Mouse (Mus musculus) spleen, embryonic (tissue): ENCODE data around the gene Nr1d1.

Source experiments
- CTCF ChIA-PET: fragments of 350-600 bp; sonication (Branson Sonifier 250); formaldehyde crosslinking; loops from one replicate; lab custom pipeline; 2022; lab: Charles Lee

Nr1d1 gene

DNA sequence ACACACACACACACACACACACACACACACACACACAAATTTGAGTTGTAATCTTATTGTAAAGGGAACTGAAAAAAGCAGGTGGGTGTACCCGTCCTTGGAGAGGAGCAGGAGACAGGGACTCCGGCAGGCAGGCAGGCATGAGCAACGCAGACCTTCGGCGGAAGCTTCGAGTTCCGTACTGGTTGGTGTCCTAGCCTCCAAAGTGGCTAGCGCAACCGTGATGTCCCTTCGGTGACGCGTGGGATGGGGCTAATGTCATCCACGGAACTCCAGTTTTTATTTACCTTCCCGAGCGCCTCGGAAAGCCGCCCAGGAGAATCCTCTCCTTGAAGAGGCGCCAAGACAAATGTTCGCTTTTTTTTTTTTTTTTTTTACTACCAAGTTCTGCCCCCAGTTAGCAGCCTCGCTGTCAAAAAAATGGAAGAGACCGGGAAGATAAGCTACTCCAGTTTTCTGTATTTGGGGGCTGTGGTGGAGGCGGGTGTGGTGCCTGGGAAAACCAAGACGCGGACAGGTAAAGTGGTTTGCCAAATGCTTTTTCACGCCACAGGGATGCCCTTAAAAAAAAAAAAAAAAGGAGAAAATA is 14.2 kb upstream of the Nr1d1 start:
- CTCF ChIA-PET: interaction anchor here (0.6 to 1.4 kb wide), 7 partner anchors 15 to 179 kb away, joined by 3 to 10 read pairs (median 7); no protein-coding TSS in a partner anchor

DNA sequence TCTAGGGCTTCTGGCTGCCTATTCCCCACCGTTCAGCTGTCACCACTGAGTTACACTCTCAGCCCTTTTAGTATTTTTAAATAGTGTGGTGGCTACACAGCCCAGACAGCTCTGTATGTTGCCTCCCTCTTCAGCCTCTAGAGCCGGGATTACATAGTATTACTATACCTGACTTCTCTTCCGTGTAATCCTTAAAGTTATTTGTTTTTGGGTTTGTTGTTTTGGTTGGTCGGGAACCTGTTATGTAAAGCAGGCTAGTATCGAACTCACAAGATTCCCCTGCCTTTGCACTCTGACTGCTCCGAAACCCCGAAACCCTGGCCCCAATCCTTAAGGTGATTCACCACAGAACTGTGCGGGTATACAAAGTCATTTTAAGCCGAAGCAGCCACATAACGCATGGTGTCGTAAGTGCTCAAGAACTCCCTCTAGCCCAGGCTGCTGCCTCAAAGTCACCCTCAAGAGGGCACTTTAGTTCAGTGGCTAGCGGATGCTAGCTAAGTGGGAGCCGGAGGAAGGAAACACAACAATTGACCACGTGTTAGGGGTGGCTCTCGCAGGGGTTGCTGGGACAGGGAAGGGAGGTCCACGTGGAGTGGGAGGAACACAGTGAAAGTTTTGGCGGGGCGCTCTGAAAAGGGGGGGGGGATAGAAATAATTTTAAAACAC is 13.6 kb upstream of the Nr1d1 start:
- CTCF ChIA-PET: interaction anchor here (0.6 to 2.4 kb wide), 5 partner anchors 10 to 47 kb away, joined by 4 to 14 read pairs (median 10); partner anchors contain the start of gene Thra

DNA sequence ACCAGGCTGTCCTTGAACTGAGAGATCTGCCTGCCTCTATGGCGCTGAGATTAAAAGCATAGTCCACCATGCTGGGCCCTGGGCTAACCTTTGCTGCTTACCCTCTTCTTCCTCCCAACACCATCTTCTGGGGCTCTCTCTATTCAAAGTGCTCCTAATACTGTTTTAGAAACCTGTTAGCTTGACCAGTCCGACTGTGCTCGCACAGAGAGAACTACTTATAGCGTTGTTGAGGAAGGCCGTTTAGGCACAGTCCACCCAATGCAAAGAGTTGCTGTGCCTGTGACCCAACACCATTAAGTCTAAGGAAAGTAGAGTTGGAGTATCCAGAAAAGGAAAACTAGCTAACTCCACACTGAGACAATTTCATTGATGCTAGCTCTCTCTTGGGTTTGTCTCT is 13.0 kb upstream of the Nr1d1 start:
- CTCF ChIA-PET: interaction anchor here (2.4 kb wide), 1 partner anchor 46 kb away, joined by 11 read pairs; the partner anchor contains the start of gene Thra

DNA sequence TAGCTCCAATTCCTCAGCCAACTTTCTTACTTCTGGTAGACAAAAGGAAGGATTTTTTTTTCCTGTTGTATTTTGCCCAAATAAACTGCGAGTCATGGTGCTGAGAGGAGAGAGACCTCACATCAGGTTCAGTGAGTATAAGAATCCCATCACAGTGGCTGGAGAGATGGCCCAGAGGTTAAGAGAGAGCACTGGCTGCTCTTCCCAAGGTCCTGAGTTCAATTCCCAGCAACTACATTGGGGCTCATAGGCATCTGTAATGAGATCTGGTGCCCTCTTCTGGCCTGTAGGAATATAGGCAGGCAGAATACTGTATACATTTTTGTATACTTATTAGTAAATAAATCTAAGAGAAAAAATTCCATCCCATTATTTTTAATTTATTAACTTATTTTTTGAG is 12.6 kb upstream of the Nr1d1 start:
- CTCF ChIA-PET: interaction anchor here (0.7 to 2.5 kb wide), 6 partner anchors 12 to 125 kb away, joined by 3 to 18 read pairs (median 4); partner anchors contain the start of genes Nr1d1 and Thra

DNA sequence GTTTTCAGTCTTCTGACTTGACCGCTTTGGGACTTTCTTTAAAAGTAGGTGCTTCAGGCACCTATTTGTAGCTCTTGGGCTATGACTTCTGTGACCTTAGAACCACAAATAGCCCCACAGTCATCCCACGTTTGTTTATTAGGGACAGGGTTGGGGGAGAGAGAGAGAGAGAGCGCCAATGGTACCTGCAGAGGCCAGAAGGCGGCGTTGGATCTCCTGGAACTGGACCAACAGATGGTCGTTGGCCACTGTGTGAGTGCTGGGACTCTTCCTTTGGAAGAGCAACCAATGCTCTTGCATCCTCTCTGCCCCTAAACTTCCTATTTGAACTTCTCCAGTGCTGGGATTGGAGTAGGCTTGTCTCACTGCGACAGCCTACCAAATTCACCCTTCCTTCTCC is 12.1 kb upstream of the Nr1d1 start:
- CTCF ChIA-PET: interaction anchor here (0.7 to 2.5 kb wide), 11 partner anchors 8 to 126 kb away, joined by 3 to 18 read pairs (median 3); partner anchors contain the start of genes Msl1, Nr1d1 and Thra

DNA sequence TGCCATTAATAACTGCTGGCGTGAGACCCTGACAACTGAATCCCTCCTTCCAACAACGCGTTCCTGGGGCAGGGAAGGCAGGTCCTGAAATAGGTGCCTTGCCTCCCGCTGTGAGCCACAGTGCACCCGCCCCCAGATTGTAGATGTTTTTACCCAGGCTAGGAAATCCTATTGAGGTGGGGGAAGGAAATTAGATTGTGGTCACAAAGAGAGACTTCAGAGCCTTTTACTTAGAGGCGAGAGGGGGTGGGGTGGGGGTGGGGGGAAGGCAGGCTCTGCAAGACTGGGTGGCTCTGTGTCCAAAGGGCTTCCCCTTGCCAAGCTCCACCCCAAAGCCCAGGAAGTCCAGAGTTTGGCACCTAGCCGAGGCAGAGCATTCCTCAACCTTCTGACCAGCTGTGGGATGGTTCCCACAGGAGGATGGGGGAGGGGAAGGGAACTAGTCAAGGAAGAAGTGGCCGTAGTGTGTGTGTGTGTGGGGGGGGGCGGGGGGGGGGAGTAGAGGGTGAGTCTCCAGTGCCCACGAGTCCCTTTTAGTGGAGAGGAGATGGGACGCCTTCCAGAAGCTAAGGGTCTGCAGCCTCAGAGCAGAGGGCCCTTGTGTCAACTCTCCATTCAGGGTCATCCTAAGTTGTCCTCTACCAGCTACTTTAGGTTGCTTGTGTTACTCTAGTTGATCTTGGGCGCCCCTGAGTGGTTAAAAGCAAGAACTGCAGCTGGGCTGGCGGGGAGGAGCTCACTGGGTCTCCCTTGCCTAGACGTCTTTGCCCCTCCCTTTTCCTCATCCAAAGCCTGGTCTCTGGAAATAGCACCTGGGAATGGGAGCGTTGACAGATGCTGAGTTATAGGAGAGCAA is 11.5 kb upstream of the Nr1d1 start:
- CTCF ChIA-PET: interaction anchor here (0.7 to 2.5 kb wide), 9 partner anchors 9 to 89 kb away, joined by 3 to 18 read pairs (median 3); partner anchors contain the start of genes Msl1, Nr1d1 and Thra

DNA sequence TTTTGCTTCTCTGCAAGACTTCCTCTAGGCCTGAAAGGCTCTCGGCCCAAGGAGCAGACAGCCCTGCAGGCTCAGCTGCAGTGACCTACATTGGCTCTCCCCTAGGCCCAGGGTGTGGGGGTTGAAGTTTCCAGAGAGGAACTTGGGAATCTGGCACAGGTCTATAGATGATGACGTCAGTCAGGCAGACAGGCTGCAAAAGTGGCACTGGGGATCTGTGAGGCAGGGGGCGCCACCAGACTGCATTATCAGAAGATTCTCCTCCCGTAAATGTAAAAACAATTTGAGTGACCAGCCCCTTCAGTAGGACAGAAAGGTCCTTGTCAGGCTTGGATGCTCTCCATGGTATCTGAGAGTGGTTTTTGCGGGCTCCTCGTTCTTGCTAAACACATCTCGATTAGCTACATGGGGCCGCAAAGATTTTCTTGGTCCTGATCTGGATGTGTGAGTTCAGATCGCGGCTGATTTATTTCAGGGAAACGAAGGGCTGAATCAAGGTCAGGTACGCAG is 10.7 kb upstream of the Nr1d1 start:
- CTCF ChIA-PET: interaction anchor here (2.5 kb wide), 1 partner anchor 10 kb away, joined by 18 read pairs; the partner anchor contains the start of gene Nr1d1

DNA sequence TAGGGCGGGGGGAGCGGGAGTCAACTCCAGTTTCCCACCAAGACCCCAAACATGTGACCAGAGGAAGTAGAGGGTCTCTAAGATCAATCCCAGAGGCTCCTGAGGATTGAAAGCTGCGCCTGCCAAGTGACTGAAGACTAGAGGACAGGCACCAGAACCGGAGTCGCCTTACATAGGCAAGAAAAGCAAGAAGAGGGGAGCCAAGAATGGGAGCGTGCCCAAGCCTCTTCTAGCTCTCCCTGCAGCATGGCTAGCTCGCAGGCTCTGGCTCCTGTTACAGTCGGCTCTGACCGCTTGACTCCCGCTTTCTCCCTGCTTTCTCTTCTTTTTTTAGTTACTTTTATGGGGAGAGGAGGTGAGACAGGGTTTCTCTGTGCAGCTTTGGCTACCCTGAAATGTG is 10.1 kb upstream of the Nr1d1 start:
- CTCF ChIA-PET: interaction anchor here (0.6 to 2.5 kb wide), 2 partner anchors 9 to 44 kb away, joined by 6 to 18 read pairs; partner anchors contain the start of gene Nr1d1

DNA sequence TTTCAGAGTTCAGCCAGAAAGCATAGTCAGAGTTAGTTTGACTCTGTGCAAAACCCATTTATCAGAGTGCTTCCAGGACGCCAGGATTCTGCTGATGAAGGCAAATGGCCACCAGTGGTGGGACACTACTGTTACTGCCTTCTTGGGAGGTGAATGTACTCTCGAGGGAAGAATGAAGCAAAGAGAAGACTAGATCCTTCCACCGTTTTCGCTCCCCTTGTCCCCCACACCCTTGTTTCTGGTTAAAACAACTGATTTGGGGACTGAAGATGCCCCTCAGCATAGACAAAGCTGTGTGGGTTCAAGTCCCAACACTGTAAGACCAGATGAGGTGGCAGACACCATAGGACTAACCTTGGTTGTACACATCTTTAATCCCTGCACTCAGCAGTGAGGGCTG is 9.0 kb upstream of the Nr1d1 start:
- CTCF ChIA-PET: no interaction called here

DNA sequence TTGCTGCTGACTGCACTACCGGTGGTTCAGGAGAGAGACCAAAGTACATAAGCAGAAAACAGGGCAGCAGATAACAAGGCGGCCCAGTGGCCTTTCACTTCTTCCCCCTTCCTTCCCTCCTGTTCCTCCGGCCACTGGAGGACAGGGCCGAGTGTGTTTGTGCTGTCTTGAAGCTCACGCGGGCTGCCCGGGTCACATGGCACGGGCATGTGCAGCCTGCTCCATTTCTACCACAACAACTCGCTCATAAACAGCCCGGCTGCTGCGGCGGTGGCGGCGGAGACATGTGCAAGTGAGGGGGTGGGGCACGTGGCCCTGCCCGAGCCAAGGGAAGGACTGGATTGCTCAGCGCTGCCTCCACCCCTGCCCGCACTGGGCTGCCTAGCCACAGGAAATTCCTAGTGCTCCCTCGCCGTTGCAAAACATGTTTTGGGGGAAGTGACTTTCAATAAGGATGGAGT is 8.1 kb upstream of the Nr1d1 start:
- CTCF ChIA-PET: no interaction called here

DNA sequence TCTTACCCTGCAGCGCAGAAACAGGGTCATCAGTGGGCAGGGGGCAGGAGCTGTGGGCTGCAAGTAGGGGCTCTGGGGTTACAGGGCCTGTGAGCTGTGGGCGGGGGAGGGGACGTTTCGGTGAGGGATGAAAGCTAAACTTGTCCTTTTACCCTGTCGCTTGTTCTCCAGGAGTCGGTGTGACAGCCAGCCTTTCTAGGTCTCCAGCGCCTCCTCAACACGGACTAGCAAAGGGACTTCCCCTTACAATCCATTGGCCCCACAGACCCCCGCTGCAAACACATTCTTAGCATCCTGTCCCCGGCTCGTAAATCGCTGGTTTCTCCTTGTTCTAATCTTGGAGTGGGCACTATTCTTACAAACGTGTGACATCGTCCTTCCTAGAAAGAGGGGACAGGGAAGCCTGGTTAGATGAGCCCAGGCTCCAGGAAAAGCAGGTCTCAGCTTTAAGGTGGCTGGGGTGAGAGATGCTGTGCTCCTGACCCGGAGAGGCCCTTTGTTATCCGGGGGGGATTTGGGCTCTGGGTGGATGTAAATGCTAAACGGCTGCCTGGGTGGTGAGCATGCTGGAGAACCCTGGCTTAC is 7.6 kb upstream of the Nr1d1 start:
- CTCF ChIA-PET: interaction anchor here (0.6 to 1.0 kb wide), 2 partner anchors 9 to 41 kb away, joined by 3 to 4 read pairs; no protein-coding TSS in a partner anchor

DNA sequence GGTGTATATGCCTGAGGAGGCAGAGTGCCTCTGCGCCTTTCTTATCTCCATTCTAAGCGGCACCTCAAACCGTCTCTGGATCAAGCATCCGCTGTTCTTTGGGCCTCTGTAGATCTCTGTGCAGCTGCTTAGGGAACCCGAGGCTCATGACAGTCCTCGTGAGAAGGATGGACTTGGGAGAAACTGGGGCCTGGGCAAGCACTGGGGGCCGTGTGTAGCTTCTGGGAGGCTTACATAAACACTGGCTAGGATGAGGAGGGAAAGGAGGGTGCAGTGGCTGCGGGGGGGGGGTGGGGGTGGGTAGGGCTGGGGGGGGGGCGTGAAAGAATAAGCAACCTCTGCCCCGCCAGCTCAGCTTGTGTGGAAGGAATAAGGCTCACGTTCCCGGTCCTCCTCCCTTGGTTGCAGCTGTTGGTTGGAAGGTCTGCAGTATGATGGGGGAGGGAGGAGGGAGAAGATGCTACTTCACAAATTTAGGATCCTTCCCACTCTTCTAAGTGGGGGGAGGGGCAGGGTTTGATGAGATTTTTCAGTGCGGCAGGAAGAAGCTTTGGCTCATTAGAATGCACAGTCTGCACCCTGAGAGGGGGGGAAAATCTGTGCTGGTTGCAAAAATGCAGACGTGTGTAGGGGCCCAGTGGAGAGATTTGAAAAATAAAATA is 6.8 kb upstream of the Nr1d1 start:
- CTCF ChIA-PET: interaction anchor here (0.6 to 1.0 kb wide), 6 partner anchors 8 to 109 kb away, joined by 3 to 6 read pairs (median 4); no protein-coding TSS in a partner anchor

DNA sequence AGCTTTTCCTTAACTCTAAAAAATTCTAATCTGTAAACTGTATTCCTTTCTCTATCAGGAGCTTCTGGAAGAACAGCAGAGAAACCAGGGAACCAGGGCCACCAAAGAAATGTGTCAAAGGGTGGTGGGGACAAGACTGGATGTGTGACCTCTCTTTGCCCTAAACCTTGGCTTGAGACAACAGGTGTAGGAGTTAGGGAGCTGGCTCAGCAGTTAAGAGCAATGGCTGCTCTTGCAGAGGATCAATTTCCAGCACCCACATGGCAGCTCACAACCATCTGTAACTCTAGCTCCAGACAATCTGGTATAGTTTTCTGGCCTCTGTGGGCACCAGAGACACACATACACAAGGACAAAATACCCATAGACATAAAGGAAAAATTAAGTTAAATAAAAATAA is 2.8 kb upstream of the Nr1d1 start:
- CTCF ChIA-PET: interaction anchor here (0.6 kb wide), 1 partner anchor 11 kb away, joined by 14 read pairs; no protein-coding TSS in a partner anchor

DNA sequence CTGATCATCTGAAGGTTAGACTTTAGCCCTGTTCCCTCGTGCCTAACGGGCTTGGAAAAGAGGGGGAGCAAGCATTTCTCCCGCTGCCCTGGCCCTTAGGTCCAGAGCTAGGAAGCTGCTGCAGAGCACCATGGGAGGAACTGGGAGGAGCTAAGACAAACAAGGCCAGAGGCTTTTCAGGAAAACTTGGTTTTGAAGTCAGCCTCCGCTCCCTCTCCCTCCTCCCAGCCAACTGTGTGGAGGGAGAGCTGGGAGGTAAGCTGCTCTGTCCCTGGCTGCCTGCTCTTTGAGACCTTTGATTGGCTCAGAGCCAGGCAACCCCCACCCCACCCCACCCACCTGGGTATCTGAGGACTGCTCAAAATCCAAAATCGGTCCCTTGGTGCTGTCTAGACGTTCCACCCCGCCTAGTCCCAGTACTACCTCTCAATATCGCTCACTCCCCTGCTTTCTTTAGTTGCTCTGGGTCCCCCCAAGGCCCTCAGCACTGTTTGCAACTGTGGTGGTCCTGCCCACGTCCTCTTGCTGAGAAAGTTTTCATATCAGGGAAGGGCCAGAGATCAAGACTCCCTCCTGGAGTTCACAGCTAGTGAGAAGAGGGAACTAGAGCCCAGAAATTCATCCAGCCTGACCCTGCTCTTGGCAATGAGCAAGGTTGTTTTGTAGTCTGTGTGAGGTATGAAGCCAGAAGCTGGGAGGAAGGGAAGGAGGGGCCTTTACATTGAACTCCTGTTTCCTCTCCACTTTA is 1.9 kb upstream of the Nr1d1 start:
- CTCF ChIA-PET: interaction anchor here (0.5 to 2.0 kb wide), 9 partner anchors 9 to 499 kb away, joined by 3 to 19 read pairs (median 6); no protein-coding TSS in a partner anchor

DNA sequence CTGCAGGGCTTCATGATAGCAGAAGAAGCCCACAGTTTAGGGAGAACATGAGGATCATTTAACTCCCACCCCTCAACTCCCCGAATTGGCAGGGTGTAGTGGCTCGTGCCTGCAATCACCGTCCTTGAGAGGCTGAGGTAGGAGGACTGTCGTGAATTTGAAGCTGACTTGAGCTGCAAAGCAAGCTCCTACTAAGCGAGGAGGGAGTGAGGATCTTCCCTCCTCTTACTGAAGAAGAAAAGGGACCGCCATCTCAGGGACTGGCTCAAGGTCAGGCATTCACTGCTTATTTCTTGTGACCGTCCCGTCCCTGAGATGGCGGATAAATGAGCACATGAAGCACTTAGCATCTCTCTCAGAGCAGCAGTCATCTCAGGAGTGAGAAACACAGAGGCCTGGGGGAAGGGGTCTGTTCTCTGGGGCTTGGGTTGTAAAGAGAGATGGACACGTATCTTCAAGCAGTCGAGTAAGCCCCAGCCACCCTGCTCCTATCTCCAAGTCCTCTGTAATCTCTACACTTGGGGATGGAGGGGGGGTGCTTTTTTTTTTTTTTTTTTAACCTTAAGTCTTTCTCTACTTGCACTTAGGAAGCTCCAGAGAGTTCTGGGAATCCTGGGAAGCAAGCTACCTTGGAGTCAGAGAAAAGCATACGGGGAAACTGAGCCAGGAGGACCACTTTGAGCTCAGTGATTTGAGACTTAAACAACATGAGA is 1.1 kb upstream of the Nr1d1 start:
- CTCF ChIA-PET: interaction anchor here (0.6 to 2.0 kb wide), 8 partner anchors 10 to 500 kb away, joined by 3 to 19 read pairs (median 8); no protein-coding TSS in a partner anchor

DNA sequence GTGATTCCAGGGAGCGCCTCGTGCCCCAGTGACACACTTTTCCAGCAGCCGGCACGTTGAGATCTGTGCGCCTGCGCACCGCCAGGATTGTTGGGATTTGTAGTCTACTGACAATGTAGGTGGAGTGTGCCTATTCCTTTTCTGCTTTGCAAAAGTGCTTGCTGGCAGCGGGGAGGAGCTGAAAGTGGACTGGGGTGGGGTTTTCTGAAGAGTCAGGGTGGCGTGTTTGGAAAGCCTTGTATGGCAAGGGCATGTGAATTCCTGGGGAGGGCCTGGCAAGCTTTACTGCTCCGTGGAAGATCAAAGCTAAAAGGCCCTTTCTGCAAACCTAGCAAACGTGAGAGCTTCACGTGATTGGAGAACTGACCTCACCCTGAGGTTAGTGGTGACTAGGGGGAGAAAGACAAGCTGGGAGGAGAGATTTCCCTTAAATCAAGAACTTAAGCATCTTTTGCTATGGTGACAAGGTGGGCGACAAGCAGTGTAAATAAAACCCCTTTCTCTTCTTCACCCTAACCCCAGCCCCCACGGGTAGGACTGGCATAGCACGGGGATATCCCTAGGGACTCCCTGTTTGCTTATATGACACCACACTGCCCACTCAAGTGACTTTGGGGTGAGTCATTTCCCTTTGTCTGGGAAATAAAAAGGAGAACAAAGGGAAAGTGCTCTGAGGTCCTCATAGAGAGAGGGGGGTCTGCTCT is 367 bp upstream of the Nr1d1 start:
- CTCF ChIA-PET: interaction anchor here (0.6 to 2.0 kb wide), 3 partner anchors 11 to 252 kb away, joined by 3 to 18 read pairs (median 6); no protein-coding TSS in a partner anchor

DNA sequence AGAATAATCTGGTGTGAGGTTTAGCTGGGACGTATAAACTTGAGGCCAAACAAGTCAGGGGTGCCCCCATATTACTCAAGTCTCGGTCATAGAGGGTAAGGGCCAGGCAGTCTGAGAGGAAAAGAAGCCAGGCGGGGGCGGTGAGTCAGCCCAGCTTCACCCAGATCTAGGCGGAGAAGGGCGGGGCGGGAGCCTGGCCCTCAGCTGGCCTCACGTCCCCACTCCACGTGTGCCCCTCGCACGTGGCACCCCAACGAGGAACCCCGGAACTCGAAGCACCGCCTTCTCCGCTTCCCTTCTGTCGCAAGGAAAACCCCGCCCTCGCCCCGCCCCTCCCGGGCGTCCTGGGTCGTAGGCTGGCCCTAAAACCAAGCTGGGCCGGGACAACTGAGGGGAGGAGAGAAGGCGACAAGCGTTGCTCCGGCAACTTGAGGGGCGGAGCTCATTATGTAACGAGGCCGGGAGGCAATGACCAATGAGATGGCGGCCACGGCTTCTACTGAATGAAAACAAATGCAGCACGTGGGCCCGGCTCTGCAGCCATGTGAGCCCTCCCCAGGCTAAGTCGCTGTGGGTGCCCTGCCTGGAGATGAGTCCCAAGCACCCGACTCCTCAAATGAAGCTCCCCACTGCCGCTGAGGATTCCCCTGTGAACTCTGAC is 1.4 kb downstream of the Nr1d1 start:
- CTCF ChIA-PET: interaction anchor here (0.6 kb wide), 5 partner anchors 9 to 1540 kb away, joined by 3 to 17 read pairs (median 3); no protein-coding TSS in a partner anchor
